Mouse (Mus musculus): ENCODE measurements around the gene Fbxo42.

The Fbxo42 gene

GRCm38 (mm10) chr4:141248614-141248978, 100.9 kb downstream of the Fbxo42 start:
- DNase-seq (ENCODE audit: low read depth, low spot score) = no peak

GRCm38 (mm10) chr4:141249383-141249782, 101.7 kb downstream of the Fbxo42 start:
- DNase-seq (ENCODE audit: low read depth, low spot score) = no peak

DNA sequence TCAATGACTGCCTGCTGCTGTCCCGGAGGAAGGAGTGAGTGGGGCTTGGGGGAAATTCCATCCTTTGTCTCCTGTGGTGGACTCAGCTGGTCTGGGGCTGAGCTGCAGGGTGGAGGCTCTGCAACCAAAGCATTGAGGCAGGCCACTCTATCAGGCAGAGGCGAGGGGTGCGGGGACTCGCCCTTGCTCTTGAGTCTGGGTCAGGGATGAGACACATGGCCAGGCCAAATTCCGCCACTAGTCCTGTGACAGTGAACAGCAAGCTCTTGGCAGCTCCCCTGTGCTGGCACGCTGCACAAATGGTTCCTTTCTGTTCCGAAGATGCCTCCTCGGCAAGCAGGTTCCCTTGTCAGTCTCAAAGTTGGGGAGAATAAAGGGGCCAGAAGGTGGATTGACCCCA, 103.4 kb downstream of the Fbxo42 start:
- no peak for DNase-seq (ENCODE audit: low read depth, low spot score)

GRCm38 (mm10) chr4:141252641-141253040, 104.9 kb downstream of the Fbxo42 start:
- no peak for DNase-seq (ENCODE audit: low read depth, low spot score)
